Mouse (Mus musculus): ENCODE results near the gene Clec2i.
"Not testable (repeated sequence)": the region's sequence is repeated elsewhere in the genome, so short reads cannot be mapped to it uniquely, and the experiment has no call there.

Gene Clec2i

DNA sequence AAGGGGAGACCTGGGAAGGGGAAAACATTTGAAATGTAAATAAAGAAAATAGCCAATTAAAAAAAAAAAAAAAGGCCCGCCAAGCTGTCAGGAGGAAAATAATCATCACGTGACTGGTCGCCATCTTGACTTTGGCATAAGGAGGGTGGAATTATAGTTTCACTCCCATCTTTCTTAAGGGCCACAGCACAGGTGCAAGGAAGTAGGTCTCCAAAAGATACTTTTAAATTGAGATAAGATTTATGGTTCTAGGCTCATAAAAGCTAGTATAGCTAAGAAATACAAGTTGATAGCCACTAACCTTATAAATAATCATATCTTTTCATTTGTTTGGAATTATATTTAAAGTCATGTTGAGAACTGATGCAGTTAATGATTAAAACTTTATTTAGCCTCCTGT is 32.5 kb upstream of the Clec2i start:
- no peak for DNase-seq (ENCODE audit: low read depth, low spot score)

DNA sequence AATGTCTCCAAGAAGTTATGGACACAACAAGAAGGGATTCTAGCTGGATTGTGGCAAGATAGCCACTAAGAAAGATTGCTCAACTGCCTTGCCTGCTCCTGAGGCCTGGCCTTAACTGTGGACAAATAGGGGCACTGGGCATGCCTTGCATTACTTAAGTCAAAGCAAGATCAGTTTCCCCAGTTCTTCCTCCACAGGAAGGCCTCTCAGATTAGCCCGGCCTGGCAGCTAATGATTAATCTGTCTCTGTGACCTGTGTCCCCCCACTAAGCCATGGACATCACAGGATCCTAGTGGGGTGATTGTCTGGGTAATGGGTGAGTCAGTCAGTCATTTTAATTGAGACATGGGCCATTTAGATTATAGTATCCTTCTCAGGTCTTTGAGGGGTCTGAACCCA is 31.9 kb upstream of the Clec2i start:
- DNase-seq (ENCODE audit: low read depth, low spot score), result no peak

DNA sequence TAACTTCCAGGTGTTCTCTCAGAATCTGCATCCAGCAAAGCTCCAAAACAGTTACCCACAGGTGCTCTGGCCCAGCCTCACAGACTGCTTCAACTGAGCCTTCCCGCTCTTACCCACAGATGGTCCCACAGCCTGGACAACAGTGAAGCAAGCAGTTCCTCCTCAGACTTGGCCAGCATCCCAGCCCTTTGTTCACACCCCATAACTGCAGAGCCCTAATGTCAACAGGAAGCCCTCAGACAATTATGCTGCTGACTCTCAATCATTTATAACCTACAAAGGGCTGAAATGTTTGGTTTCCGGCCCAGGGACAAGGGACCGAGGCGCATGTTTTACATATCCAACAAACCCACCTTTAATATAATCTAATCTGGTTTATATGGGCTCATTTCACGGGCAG is 31.1 kb upstream of the Clec2i start:
- DNase-seq (ENCODE audit: low read depth, low spot score), result no peak

DNA sequence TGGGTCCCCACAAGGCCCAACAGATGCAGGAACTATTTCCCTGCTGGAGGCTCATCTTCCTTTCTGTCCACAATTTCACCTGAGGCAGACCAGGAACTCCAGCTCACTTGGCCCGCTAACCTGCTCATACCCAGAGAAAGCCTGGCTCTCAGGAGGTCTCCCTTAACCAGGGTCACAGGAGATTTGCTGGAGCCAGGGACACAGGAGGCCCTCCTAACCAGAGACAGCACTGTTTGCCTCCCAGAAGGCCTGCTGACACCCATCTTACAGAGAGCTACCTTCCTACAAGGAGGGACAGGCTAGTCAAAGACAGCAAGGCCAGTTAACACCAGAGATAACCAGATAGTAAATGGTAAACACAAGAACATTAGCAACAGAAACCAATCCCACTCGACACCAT is 29.4 kb upstream of the Clec2i start:
- DNase-seq (ENCODE audit: low read depth, low spot score), result no peak

DNA sequence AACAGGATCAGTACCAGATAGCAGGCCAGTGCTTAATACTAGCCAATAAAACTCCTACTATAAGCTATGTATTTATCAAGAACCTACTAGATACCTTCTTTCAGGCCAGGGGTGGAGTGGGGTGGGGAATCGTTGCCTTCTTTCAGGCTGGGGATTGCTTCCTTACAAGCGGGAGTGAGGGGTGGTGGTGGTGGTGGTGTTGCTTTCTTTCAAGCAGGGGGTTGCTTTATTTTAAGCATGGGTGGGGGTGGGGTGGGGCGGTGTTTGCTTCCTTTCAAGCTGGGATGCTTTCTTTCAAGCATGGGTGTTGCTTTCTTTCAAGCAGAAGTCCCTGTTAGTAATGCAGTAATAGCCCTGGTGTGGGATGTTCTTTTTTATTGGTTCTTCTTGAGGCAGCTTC is 18.5 kb upstream of the Clec2i start:
- DNase-seq (ENCODE audit: low read depth, low spot score), result no peak

DNA sequence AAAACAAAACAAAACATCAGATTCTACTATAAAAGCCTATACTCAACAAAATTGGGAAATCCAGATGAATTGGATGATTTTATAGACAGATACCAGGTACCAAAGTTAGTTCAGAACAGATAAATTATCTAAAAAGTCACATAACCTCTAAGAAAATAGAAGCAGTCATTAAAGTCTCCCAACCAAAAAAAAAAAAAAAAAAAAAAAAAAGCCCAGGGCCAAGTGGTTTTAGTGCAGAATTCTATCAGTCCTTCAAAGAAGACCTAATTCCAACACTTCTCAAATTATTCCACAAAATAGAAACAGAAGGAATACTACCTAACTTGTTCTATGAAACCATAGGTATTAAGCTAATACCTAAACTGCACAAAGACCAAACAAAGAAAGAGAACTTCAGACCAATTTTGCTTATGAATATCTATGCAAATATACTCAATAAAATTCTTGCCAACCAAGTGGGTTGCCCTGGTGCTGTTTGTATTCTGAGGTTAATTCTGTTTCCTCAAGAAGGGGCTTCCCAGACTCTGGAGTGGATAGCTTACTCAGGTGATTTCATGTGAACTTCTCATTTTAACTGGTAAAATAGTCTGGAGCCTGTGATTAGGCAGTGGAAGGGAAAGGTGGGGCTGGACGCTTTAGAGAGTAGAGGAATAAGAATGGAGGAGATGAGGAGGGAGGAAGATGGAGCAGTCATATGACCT is 15.3 kb upstream of the Clec2i start:
- no peak for DNase-seq (ENCODE audit: low read depth, low spot score)

DNA sequence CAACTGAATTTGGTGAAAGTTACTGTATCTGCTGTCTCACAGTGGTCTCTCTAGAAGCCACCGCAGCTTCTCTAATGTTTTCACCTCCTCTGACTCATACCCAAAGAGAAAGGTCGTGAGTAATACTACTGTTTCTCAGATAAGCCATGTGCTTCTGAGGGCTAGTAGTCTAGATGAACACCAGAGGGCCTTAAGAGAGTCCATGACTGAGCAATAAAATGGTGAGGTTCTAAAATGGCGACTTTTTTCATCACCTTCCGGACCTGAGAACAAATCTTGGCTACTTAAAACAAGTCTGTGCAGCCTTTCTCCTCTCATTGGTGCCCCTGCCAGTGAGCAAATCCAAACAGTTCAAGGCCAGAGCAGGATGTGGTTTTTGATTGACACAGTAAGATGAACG is 1.4 kb downstream of the Clec2i start:
- peak; percentile 64 for DNase-seq (ENCODE audit: low read depth, low spot score)

DNA sequence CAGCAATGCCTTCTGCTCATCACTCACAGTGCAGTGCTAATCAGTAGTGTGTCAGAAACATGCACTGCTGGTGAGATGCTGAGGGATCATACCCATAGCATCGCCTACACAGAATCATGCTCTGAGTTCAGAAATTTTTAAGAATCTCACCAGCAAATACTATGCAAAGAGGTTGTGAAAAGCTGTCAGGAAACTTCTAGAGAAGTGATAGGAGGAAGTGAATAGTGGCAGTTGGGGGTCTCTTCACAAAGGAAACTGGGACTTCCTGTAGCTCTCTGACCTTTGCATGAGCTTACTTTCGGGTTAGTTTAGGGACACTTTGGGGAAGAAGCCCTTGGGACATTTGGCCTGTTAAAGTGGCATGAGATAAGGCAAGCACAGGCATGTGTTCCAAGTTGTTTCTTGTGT is 3.6 kb downstream of the Clec2i start, which contains the start of gene BC035044:
Gene BC035044 (minus strand): TSS at position 179 of the 408 bp plus-strand sequence.
- no peak for DNase-seq (ENCODE audit: low read depth, low spot score)

DNA sequence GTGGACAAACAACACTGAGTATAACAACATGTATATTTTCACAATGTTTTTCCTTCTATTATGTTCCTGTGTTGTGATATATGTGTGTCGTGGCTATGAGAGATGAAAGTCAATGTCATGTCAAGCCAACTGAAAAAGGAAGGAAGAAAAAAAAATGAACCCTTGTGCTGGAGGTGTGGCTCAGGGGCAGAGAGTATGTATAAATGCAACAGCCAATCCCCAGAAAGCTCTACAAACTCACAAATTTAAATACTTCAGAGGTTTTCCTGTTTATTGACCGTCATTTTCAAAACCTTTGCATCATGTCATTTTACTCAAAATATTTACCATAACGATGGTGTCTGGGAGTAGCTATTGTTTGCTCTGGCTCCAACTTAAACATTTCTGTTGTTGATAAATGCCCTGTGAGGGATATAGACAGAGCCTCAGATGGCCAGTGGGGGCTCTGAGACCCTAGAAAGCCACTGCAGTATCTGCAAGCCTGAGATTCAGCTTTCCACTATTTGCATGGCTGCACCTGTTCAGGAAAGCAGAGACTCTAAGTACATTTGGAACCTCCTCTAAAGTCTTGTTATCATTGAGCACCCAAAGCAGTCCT is 8.1 kb downstream of the Clec2i start:
- no peak for DNase-seq (ENCODE audit: low read depth, low spot score)

DNA sequence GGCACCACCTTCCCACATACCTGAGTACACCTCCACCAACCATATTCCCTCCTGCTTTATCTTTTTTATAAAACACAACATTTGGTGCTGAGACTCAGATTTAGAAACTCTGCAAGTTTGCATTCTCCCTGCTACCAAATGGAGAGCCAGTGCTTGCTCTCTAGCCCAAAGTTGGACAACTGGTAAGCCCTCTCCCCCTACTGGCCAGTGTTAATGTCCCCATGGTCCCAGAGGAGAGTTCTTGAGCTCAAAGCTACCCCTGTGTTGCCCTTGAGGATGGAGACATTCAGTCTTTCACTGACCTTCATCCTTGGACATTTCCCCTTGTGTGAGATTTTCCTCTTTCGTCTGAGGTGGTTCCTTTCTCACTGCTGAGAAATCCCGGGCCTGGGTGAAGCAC is 12.7 kb downstream of the Clec2i start:
- no peak for DNase-seq (ENCODE audit: low read depth, low spot score)

DNA sequence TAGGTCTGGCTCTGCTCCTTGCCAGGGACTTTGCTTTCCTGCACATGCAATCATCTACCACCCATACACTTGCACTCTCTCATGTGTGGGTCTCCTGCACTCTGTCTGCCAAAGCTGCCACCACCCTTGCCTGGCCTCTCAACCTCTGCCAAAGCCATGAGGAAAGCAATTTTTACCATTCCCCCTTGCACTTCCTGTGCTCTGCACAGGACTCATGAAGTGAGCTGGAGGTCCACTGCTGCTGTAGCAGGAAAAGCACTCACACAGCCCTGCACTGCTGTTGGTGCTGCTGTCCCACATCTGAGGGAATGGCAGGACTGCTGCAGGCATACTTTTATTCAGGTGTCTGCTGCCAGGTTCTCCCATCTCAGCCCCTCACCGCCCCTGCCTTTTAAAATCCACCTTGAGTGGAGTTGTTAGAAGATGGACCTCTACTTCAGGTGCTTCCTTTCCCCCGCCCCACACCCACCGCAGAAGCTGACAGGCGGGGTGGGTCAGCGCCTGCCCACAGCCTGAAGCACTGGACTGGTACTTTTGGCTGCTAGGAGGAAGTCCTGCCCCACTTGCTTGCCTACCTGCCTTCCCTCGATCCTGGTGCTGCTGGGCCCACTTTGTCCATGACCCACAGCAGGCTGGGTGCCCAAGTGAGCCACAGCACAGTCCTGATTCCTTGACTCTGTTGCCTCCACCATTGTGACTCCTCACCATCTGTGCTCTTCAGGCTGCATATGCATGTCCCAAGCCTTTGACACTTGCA is 13.6 kb downstream of the Clec2i start:
- DNase-seq (ENCODE audit: low read depth, low spot score), result not testable (repeated sequence)

DNA sequence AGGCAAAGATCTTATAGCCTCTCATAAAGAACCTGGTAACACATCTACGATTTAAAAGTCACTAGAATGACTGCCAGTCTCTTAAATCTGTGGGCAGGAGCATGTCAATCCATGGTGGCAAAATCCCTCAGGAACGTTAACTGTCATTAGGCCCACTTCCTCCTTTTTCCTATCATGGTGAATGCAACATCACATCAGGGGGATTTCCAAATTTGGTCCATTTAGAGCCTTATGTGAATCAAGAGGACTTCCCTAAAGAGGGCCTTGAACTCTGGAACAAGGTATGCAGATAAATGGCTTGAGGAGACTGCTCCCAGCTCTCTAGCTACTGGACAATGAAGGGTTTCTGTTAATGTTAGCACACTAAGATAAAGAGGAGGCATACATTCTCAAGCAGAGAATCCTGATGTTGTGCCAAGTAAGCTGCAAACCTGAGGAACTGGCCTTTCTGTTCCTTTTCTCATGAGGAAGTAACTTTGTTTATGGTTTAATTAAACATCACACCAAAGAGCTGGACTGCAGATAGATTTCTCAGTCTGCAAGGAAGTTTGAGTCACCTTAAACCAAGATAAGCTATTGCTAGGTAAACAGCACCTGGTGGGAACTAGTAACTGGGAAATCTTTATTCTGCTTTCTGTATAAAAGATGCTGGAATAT is 26.3 kb downstream of the Clec2i start:
- no peak for DNase-seq (ENCODE audit: low read depth, low spot score)

DNA sequence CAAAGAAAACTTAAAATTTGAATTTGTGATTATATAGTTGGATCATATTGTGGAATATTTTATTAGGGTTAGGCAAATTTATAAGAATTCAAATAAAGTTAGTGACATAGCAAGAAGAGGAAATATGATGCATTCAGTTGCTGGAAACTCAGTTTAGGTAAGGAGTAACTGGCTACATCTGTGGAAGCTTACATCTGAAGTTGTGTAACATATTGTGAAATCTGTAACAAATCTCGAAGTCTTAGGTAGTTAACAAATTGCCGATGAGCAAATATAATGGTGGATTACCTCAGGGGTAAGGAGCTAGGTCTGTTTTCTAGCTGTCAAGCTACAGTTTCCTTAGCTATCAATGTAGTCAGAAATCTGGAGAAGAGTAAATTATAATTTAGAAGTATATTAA is 29.9 kb downstream of the Clec2i start:
- no peak for DNase-seq (ENCODE audit: low read depth, low spot score)

DNA sequence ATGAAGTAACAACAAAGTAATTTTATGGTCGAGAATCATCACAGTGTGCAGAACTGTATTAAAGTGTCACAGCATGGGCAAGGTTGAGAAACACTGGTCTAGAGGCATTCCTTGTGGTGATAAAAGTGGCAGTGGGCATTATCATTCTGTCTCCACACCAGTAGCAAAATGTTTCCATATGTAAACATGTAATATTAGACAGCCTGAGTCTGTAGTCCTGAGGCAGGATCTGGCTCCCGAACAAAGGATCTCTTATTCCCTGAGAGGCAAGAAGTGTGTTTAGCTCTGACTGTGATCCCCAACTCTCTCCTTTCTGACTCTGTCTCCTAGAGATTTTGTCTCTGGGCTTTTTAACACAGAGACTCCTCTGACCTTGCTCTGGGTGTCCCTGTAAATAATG is 45.7 kb downstream of the Clec2i start:
- DNase-seq (ENCODE audit: low read depth, low spot score), result peak; percentile 9

DNA sequence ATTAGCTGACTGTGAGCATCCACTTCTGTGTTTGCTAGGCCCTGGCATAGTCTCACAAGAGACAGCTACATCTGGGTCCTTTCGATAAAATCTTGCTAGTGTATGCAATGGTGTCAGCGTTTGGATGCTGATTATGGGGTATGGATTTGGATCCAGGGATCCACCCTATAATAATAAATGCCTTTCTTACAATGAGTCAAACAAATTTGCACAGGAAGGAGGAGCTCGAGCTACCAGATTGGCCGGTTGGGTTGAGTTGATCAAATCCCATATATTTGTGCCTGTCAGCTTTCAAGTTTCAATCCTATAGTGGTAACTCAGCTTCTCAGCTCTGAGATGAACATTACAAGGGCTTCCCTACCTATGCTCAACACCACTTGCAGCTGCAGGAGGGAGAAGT is 46.7 kb downstream of the Clec2i start, which contains the start of gene Clec2g:
Gene Clec2g (plus strand): TSS at position 301 of the 400 bp plus-strand sequence.
- not testable (repeated sequence) for DNase-seq (ENCODE audit: low read depth, low spot score)

DNA sequence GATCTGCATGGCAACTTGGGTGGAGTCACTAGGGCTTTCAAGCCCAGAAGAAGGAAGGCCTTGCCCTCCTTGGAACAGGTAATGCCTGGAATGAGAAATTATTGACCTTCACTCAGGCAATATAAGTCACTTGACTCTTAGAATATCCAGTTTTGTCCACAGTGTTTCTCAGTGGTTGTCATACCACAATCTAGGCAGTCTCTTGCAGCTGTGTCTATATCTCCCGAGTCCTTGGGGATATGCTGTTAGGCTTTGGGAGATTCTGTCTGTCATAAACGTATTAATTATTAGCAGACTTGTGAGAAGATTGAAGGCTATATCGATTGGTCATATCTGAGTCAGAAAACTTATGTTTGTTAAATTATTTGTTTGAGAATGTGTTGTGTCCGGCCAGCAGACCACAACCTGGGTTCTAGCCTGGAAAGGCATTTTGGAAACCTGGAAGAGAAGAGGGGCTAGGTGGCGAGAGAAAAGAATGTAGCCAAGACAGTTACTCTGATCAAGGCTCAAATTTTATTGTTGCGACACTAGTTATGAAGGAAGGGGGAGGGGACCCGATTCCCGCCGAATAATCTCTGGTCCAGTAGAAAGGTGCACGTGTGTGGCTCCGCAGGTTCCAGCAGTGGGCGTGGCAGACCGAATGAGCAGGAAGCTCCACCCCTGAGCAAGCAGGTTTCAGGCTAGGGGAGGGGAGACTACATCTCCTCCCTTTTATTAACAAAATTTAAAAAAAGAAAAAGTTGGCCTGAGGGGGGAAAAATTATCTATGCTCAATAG is 48.7 kb downstream of the Clec2i start:
- DNase-seq (ENCODE audit: low read depth, low spot score), result not testable (repeated sequence)

DNA sequence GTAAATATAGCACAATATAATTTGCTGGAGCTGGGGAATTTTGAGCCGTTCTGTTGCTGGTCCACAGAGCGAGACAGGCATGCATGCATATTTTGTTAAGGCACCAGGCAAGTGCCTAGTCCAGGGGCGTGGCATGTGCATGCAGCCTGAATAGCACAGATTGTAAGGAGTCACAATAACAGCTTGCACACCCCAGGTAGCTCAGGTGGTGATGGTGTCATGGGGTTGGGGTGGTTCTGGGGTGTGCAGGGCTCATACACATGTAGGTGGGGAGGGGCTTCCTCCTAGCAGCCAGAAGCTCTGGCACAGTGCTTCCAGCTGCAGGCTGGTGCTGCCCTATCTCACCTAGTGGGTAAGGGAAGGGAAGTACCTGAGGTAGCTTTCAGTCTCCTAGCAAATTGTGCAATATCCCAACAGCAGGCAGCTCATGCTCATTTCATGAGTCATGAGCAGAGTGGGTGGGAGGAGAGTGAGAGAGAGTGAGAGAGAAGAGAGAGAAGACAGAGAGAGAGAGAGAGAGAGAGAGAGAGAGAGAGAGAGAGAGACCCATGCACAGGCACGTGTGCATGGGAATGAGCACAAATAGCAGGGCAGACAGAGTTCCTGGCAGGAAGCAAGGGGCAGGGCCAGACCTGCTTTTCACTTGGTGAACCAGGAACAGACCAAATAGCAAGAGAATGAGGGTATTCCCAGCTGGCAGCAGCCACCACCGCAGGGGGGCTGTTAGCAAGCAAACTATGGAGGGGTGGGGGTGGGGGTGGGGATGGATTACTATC is 54.4 kb downstream of the Clec2i start:
- peak; percentile 27 for DNase-seq (ENCODE audit: low read depth, low spot score)

DNA sequence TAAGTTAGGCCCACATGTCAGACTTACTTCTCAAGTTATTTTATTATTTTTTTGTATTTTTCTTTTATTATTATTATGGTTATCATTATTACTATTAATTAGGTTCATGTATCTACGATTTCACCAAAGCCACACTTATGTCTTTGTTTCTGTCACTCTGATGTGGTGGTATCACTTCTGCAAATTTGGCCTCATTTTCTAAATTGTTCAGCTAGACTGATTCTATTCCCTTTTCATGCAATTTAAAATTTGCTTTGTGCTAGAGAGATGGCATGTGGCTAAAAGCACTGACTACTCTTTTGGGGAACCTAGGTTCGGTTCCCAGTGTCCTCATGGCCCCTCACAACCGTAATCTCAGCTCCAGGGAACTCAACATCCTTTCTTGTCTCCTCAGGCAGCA is 58.2 kb downstream of the Clec2i start:
- no peak for DNase-seq (ENCODE audit: low read depth, low spot score)

Data from 3T3-L1 (cell line).